Mouse (Mus musculus): Measurements from ENCODE around the gene Ankrd11.

- no peak for TF ChIP-seq POLR2A (IDR thresholded peaks at IDR 0.05; ENCODE audit: extremely low read depth, insufficient read depth, low read length)
- TF ChIP-seq CTCF (IDR thresholded peaks at IDR 0.05; ENCODE audit: extremely low read depth, insufficient read depth, low read length), result no peak
Measured at GRCm38 (mm10) chr8:123015074-123015473, 27.0 kb downstream of the Ankrd11 start.

Data from cortical plate, adult 2 months (tissue).